Mouse (Mus musculus) brain, embryonic 14.5 days (tissue): ENCODE data around the gene Pdrg1. TPM values are rescaled to one million over a fixed set of nuclear protein-coding genes. Genes with fewer than 3 reads are reported as not detected.

Experiments
- DNase-seq: peaks from one replicate; pipeline ENCODE4 v3.0.0-alpha.2; 2011; ENCODE audit warnings: low read depth
- CTCF ChIP-seq: fragments of 200-500 bp; IDR thresholded peaks from 2 replicates; pipeline ENCODE4 v1.5.1; 2012; ENCODE audit warnings: inconsistent platforms, mild to moderate bottlenecking, moderate library complexity, borderline replicate concordance; ENCODE audit not compliant: insufficient read depth, insufficient read length; ENCODE audit errors: extremely low read depth
- POLR2A ChIP-seq: fragments of 200-500 bp; IDR thresholded peaks from 2 replicates; pipeline ENCODE4 v1.6.1; 2012; ENCODE audit warnings: mild to moderate bottlenecking, inconsistent platforms, borderline replicate concordance; ENCODE audit not compliant: poor library complexity, insufficient read depth, insufficient read length, severe bottlenecking; ENCODE audit errors: extremely low read depth
- polyA plus RNA-seq: library from polyadenylated mRNA; depleted of rRNA; stranded (reverse); fragments of >200 nt; gene quantifications from 2 replicates; pipeline ENCODE4 v1.2.3, GENCODE M21; 2012

Gene Pdrg1
- polyA plus RNA-seq, 1 experiment, result 121 TPM

DNA sequence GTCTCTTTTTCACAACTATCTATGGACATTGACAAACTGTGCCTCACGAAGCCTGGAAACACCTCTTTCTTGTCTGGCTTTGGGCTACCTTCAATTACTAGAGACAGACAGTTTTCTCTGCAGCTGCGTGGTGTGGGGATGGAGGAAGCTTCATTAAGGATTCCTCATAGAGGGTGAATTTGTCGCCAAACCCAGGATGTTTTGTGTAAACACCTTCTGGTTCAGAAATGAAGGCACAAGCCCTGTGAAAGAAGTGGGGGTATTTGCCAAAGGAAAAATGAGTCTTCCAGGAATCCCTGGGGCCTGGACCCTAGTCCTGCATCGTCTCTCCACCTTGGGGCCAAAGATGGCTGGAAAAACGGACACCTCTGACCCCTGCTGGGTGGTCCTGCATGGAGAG, 1.6 kb upstream of the Pdrg1 start:
- DNase-seq, result peak; percentile 69
- no peak for TF ChIP-seq POLR2A
- no peak for TF ChIP-seq CTCF

DNA sequence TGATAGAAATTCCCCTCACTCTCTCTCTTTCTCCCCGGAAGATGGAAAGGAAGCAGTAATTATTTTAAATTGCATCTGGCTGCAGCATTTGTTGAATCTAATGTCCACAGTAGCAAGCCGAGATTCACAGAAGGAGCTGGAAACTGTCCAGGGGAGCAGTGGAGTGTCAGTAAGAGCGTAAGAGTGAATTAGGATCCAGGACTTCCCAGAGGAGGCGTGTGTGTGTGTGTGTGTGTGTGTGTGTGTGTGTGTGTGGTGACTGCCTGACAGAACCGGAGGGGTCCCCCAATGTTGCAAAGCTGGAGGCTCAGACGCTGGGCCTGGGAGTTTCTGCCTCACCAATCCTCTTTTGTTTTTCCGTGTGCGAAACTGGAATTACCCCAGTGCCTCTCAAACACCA, 577 bp upstream of the Pdrg1 start:
- DNase-seq, result peak; percentile 71
- TF ChIP-seq CTCF (no peak), POLR2A (no peak)

DNA sequence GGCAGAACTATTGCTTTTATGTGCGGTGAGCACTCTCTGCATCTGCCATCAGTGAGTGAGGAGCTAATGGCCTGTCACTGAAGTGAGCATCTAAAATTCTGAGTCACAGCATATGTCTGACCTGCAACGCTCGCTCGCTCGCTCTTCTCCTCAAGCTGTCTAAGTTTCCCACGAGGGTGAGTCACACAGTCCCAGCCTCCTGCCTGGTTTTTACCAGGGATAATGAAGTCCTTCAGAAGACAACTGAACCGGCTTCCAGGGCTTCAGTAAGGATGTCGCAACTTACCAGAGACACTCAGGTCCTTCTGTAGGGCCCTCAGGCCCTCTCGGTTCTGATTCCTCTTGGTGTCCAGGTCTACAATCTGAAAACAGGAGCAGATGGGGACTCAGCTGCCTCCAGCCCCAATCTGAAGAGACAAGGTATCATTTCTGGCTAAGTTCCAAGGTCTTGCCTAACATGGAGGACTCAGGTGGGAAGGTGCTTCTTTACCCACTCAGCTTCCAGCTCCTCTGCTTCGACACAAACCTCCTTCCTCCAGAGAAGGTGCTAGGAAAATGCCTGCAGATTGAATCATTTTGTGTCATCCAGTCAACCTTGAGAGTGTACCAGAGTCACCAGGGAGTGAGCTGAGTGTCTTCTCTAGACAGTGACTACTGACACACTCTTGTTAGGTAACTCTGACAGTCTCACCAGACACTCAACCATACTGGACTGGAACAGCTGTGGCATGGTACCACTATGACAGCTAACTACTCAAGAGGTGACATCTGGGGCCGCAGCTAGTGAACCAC, 1.3 kb downstream of the Pdrg1 start:
- TF ChIP-seq POLR2A (no peak), CTCF (no peak)
- DNase-seq, result no peak

DNA sequence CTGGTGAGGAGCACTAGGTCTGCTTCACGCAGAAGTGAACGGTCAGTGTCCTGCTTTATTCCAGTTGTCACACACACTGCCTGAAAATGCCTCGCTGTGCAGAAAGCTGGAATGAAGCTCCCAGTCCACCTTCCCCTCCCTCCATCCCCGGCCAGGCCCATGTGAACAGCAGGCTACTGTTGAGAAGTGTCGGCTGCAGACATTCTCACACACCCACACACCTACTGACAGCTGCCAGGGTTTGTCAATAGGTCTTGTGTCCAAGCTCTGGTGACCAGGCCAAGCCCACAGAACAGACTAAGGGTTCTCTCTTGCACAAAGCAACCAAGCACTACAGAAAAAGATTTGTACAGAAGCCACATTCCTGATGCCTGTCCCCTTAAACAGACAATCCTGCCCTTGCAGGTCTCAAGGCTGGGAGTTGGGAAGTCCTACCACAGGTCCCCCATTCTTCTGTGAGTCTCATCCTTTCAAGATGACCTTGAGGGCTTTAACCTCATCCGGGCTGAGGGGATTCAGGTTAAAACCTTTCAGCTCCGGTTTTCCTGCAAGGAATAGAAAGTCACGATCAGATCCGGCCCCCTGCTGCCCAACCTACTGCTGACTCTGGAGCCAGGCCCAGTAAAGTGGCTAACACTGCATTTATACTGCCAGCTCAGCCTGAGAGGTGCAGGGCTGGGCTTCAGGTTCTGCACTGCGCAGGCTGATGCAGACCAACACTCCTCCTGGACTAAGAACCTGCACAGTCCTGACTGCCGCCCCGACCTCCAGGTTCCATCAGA, 5.8 kb downstream of the Pdrg1 start:
- no peak for TF ChIP-seq CTCF
- no peak for TF ChIP-seq POLR2A
- DNase-seq, result no peak

DNA sequence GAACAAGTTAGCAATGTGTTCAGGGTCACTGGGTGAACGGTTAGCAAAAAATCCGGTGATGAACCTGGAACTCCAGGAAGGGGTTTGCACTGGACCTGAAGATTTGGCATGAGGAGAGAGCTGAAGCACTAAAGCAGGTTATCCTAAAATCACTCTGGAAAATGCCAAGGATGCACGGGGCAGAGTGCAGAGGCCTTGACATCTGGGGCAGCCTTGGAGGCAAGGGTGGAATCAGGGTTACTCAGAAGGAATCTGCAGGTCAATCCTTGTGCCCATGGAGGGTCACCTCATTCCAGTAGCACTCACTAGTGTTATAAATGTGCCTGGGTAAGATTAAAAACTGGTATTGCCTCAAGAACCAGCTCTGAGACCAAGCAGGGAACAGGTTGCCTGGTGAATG, 9.2 kb downstream of the Pdrg1 start:
- no peak for DNase-seq
- TF ChIP-seq CTCF (no peak), POLR2A (no peak)

DNA sequence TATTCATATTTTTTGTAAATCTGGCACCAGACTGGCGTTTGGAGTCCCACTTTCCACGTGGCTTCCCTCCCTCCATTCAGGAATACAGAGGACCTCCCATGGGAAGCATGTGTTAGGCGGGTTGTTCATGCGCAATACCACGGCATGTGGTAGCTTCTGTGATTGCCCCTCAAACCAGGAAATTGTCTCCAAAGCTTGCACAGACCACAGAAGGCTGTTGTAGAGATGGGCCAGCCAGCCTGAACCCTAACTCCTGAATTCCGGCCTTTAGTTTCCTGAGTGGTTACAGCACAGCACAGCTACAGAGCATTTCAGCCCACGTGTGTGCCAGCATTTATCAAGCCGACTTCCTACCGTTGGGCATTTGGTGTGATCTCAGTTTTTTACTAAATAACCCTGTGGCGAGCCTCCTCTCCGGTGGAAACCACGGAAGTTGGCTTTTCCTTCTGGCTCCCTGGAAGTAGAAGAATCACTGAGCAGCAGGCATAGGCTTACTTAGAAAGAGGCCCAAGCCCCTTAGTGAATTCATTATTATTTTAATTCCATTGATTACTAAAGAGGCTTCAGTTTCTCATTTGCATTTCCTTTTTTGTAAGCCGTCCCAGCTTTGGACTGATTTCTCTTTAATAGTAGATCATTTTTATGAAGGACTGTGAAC, 11.4 kb downstream of the Pdrg1 start:
- peak; percentile 66 for DNase-seq
- TF ChIP-seq POLR2A (no peak), CTCF (no peak)

DNA sequence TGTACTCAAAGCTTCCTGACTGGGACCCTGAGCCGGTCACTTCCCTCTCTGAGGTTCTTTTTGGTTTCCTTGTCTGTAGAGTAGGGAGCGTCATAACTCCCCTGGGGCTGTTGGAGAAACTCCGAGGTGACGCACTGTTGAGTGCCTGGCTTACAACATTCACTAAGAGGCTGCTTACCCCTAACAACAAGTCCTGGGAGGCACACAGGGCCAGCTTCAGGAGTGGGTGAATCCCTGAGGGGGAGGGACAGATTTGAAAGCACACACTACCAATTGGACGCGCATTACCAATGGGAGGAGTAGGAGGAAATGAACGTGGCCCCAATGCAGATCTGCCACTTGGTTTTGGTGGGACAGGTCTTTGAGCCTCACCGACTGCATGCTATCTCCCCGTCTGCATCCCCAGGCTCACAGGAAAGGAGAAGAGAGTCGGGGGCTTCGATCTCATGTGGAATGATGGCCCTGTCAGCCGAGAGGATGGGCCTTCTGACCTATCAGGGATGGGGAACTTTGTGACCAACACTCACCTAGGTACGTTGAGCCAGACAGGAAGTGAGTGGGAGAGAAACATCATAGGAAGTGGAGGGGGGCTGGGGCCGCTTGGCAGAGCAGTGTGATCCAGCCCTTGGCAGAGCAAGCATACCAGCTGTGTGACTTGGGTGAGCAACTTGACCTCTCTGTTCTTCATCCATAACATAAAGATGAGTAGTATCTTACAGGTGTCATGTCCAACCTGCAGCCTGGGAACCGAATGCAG, 12.6 kb downstream of the Pdrg1 start:
- TF ChIP-seq CTCF (no peak), POLR2A (no peak)
- DNase-seq, result no peak

DNA sequence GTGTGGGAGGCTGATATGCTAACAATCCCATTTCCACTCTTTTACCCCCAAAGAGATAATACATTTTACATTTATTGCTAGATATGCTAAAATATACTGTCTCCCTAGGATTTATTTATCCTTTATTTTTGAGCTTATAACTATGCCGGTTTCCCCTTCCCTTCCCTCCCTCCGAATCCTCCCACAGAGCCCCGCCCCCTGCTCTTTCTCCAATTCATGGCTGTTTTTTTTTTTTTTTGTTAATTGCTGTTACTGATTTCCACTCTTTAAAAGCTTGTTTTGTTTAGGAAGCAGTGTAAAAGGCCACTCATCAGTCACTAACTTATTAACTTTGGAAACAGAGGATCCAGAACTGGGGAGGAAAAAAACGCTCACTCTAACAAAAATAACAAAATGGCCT, 18.2 kb downstream of the Pdrg1 start:
- no peak for DNase-seq
- TF ChIP-seq POLR2A (no peak), CTCF (no peak)

DNA sequence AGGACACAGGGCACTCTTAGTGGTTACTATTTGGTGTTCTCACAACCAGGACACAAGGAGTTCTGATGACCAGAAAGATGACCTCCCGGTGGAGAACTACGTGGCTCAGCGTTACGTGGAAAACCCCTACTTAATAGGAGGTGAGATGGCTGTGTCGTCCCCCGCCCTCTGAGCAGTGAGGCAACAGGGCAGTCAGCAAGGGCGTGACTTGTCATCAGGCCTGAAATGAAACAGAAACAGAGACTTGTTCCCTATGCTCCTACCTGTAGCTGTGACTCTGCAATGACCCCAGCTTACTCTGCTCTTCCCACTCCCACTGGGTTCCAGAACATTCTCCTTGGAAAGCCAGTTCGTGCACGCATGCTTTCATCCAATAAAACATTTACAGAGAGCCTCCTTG, 23.7 kb downstream of the Pdrg1 start:
- DNase-seq, result no peak
- TF ChIP-seq POLR2A, result no peak
- TF ChIP-seq CTCF, result no peak

DNA sequence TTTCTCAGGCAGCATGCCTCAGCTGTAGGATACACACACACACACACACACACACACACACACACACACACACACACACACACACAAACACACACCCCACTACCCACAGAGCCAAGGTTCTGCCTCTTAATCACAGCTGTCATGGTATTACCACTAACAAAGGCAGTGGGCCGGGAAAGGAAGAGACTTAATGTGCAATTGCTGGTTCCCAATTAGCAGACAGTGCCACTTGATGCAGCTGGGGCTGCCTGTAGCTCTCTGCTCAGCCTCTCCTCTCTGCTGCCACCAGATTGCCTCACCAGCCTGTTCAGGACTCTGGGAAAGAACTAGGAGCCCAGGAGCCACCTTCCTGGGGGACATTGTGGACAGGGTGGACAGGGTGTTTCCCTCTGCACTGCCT, 29.6 kb downstream of the Pdrg1 start:
- DNase-seq, result peak; percentile 88
- TF ChIP-seq POLR2A, result no peak
- no peak for TF ChIP-seq CTCF

DNA sequence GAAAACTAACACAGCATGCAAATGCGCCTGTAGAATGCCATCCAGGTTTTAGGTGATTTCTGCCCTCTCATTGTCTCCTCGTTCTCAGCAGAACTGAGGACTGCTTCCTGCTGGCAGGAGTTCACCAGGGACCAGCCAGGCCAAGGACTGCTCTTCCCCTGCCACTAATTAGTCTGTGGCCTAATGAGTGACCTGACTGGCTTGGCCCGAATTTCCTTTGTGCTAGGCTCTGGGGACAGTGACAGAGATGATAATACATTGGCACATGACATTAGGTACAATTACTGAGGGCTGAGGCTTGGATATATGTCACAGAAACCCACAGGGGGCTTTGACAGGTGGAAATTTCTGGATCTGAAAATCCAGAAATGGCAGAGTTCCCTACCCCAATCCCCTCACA, 38.2 kb downstream of the Pdrg1 start:
- DNase-seq, result no peak
- TF ChIP-seq CTCF (no peak), POLR2A (no peak)
